Mouse (Mus musculus) ES-Bruce4 (cell line): ENCODE measurements around the gene Plekhg2.

ENCODE experiments used
- CTCF ChIP-seq: IDR thresholded peaks from one replicate; pipeline ENCODE4 v1.8.1; 2011; ENCODE audit warnings: low read depth, low read length
- POLR2A ChIP-seq: IDR thresholded peaks from one replicate; pipeline ENCODE4 v1.8.1; 2011; ENCODE audit warnings: low read length; ENCODE audit not compliant: insufficient read depth

DNA sequence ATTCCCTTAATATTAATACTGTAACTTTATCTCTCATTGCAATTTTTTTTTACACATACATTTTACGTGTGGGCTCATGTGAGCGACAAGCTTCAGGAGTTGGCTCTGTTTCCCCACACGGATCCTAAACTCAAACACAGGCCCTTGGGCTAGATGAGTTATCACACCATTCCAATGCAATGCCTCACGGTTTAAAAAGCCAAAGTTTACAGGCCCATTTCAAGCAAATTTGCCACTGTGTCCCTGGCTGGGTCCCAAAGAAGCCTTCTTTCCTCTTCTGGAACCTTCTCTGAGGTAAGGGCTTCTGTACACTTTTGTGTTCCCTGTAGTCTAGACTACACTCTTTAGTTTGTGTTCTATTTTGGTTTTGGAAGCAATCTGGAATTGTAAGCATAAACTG, 37.9 kb downstream of the Plekhg2 start:
- TF ChIP-seq POLR2A (no peak), CTCF (no peak)
